Mouse (Mus musculus) embryonic facial prominence, embryonic 10.5 days (tissue): ENCODE results near the gene Rnf34. TPM values are rescaled to one million over a fixed set of nuclear protein-coding genes. Genes with fewer than 3 reads are reported as not detected.

Experiments
- DNase-seq: peaks from one replicate; pipeline ENCODE4 v3.0.0-alpha.2; 2017; ENCODE audit warnings: low spot score
- H3K27ac ChIP-seq: fragments of 300-500 bp; sonication (generic); replicated peaks from 2 replicates; pipeline ENCODE4 v1.5.1; 2016; ENCODE audit warnings: mild to moderate bottlenecking
- H3K27me3 ChIP-seq: fragments of 300-500 bp; sonication (generic); replicated peaks from 2 replicates; pipeline ENCODE4 v1.6.1; 2016; ENCODE audit warnings: low read depth, mild to moderate bottlenecking; ENCODE audit not compliant: poor library complexity, severe bottlenecking
- H3K36me3 ChIP-seq: fragments of 300-500 bp; sonication (generic); replicated peaks from 2 replicates; pipeline ENCODE4 v1.6.1; 2016; ENCODE audit warnings: mild to moderate bottlenecking, moderate library complexity
- H3K4me1 ChIP-seq: fragments of 300-500 bp; sonication (generic); 2 replicates; pipeline ENCODE4 v1.6.1; 2016
- H3K4me3 ChIP-seq: fragments of 300-500 bp; sonication (generic); 2 replicates; pipeline ENCODE4 v1.5.1; 2016; ENCODE audit warnings: mild to moderate bottlenecking, moderate library complexity
- H3K9me3 ChIP-seq: fragments of 300-500 bp; sonication (generic); 2 replicates; pipeline ENCODE4 v1.6.1; 2016; ENCODE audit warnings: mild to moderate bottlenecking
- WGBS: fragments of 180-500 bp; shearing (Covaris S2); methylation state at CpG from one replicate; pipeline ENCODE4 v1.1.7; 2016; 5-methylcytosine and 5-hydroxymethylcytosine counted together
- polyA plus RNA-seq: library from polyadenylated mRNA; unstranded; fragments of >200 nt; fragmentation: Nextera tagmentation; extraction: Ambion mirVana; gene quantifications from 2 replicates; pipeline ENCODE4 v1.2.1, GENCODE M21; 2016

Rnf34 gene
- polyA plus RNA-seq, 1 experiment from 2014 or later, result 48.5 TPM

- Histone ChIP-seq H3K9me3 (no peaks in the 10 kb centered on the region), H3K4me3 (no peak overlapping the region), H3K27ac (no peak overlapping the region), H3K36me3 (peaks cover 88% of the 10 kb centered on the region), H3K27me3 (no peaks in the 10 kb centered on the region), H3K4me1 (no peaks in the 10 kb centered on the region)
- WGBS, result 94% methylated on average over 37 of the region's 37 CpGs
- no peak for DNase-seq
Observed at GRCm38 (mm10) chr5:122880241-122880980, 30.6 kb downstream of the Rnf34 start.

GRCm38 (mm10) chr5:122881313-122881712 lies 31.5 kb downstream of the Rnf34 start:
- Histone ChIP-seq H3K27me3 (no peaks in the 10 kb centered on the region), H3K4me3 (no peak overlapping the region), H3K4me1 (peaks cover 7% of the 10 kb centered on the region; the same call in 1 of the 2 replicates), H3K36me3 (peaks cover 91% of the 10 kb centered on the region), H3K9me3 (no peaks in the 10 kb centered on the region), H3K27ac (no peak overlapping the region)
- WGBS, result 62% methylated on average over 5 of the region's 5 CpGs
- DNase-seq, result peak; percentile 69

GRCm38 (mm10) chr5:122882256-122883050 lies 32.6 kb downstream of the Rnf34 start:
- H3K4me3 ChIP-seq, result no peak overlapping the region
- H3K36me3 ChIP-seq, result peaks cover 84% of the 10 kb centered on the region
- DNase-seq, result no peak
- 93% methylated on average over 18 of the region's 18 CpGs for WGBS
- peaks cover 7% of the 10 kb centered on the region; the same call in 1 of the 2 replicates for H3K4me1 ChIP-seq
- no peaks in the 10 kb centered on the region for H3K9me3 ChIP-seq
- no peak overlapping the region for H3K27ac ChIP-seq
- H3K27me3 ChIP-seq, result no peaks in the 10 kb centered on the region

GRCm38 (mm10) chr5:122883237-122883636 lies 33.4 kb downstream of the Rnf34 start:
- 89% methylated on average over 9 of the region's 9 CpGs for WGBS
- H3K4me1 ChIP-seq, result peaks cover 13% of the 10 kb centered on the region
- H3K27me3 ChIP-seq, result no peaks in the 10 kb centered on the region
- DNase-seq, result no peak
- peaks cover 82% of the 10 kb centered on the region for H3K36me3 ChIP-seq
- H3K27ac ChIP-seq, result no peak overlapping the region
- H3K4me3 ChIP-seq, result no peak overlapping the region
- H3K9me3 ChIP-seq, result no peaks in the 10 kb centered on the region

GRCm38 (mm10) chr5:122883652-122884235 lies 33.9 kb downstream of the Rnf34 start:
- Histone ChIP-seq H3K4me1 (peaks cover 18% of the 10 kb centered on the region), H3K9me3 (no peaks in the 10 kb centered on the region), H3K27me3 (no peaks in the 10 kb centered on the region), H3K36me3 (peaks cover 82% of the 10 kb centered on the region), H3K27ac (no peak overlapping the region), H3K4me3 (no peak overlapping the region)
- 73% methylated on average over 2 of the region's 2 CpGs for WGBS
- no peak for DNase-seq

- Histone ChIP-seq H3K27ac (no peak overlapping the region), H3K36me3 (peaks cover 73% of the 10 kb centered on the region), H3K9me3 (no peaks in the 10 kb centered on the region), H3K4me3 (no peak overlapping the region), H3K4me1 (peaks cover 19% of the 10 kb centered on the region), H3K27me3 (no peaks in the 10 kb centered on the region)
- no peak for DNase-seq
- 92% methylated on average over 7 of the region's 7 CpGs for WGBS
Observed at GRCm38 (mm10) chr5:122884594-122885348, 34.9 kb downstream of the Rnf34 start.

GRCm38 (mm10) chr5:122887033-122887432 lies 37.2 kb downstream of the Rnf34 start:
- Histone ChIP-seq H3K27ac (no peak overlapping the region), H3K9me3 (no peaks in the 10 kb centered on the region), H3K27me3 (no peaks in the 10 kb centered on the region), H3K36me3 (peaks cover 66% of the 10 kb centered on the region), H3K4me3 (no peak overlapping the region), H3K4me1 (peaks cover 19% of the 10 kb centered on the region)
- WGBS, result 95% methylated on average over 9 of the region's 9 CpGs
- DNase-seq, result no peak

GRCm38 (mm10) chr5:122887926-122888611 lies 38.2 kb downstream of the Rnf34 start:
- H3K27me3 ChIP-seq, result no peaks in the 10 kb centered on the region
- no peaks in the 10 kb centered on the region for H3K9me3 ChIP-seq
- 0 out of 2 replicates have a peak overlapping the region, but pooled peaks have one; percentile 10 for H3K27ac ChIP-seq
- DNase-seq, result no peak
- peaks cover 19% of the 10 kb centered on the region for H3K4me1 ChIP-seq
- 83% methylated on average over 8 of the region's 8 CpGs for WGBS
- H3K4me3 ChIP-seq, result no peak overlapping the region
- H3K36me3 ChIP-seq, result peaks cover 64% of the 10 kb centered on the region

GRCm38 (mm10) chr5:122888612-122889214 lies 38.9 kb downstream of the Rnf34 start:
- 93% methylated on average over 16 of the region's 16 CpGs for WGBS
- Histone ChIP-seq H3K36me3 (peaks cover 63% of the 10 kb centered on the region), H3K4me3 (no peak overlapping the region), H3K4me1 (peaks cover 19% of the 10 kb centered on the region), H3K27me3 (no peaks in the 10 kb centered on the region), H3K27ac (no peak overlapping the region), H3K9me3 (no peaks in the 10 kb centered on the region)
- no peak for DNase-seq

- H3K4me1 ChIP-seq, result peaks cover 22% of the 10 kb centered on the region
- no peak overlapping the region for H3K27ac ChIP-seq
- no peak overlapping the region for H3K4me3 ChIP-seq
- H3K9me3 ChIP-seq, result no peaks in the 10 kb centered on the region
- H3K27me3 ChIP-seq, result no peaks in the 10 kb centered on the region
- H3K36me3 ChIP-seq, result peaks cover 50% of the 10 kb centered on the region
- no peak for DNase-seq
- WGBS, result 79% methylated on average over 2 of the region's 2 CpGs
Observed at GRCm38 (mm10) chr5:122890396-122890795, 40.5 kb downstream of the Rnf34 start.

GRCm38 (mm10) chr5:122893270-122893669 lies 43.4 kb downstream of the Rnf34 start:
- DNase-seq, result no peak
- H3K4me3 ChIP-seq, result no peak overlapping the region
- 95% methylated on average over 6 of the region's 6 CpGs for WGBS
- H3K27ac ChIP-seq, result no peak overlapping the region
- H3K9me3 ChIP-seq, result no peaks in the 10 kb centered on the region
- H3K27me3 ChIP-seq, result no peaks in the 10 kb centered on the region
- peaks cover 27% of the 10 kb centered on the region for H3K4me1 ChIP-seq
- H3K36me3 ChIP-seq, result peaks cover 39% of the 10 kb centered on the region
